Mouse (Mus musculus) heart, embryonic 14.5 days (tissue): ENCODE results near the gene Pabpc4. TPM values are rescaled to one million over a fixed set of nuclear protein-coding genes. Genes with fewer than 3 reads are reported as not detected.

ENCODE experiments used
- ATAC-seq: fragments of 200-750 bp; cut with Nextera tagmentation; 2 replicates; pipeline ENCODE4 v1.8.0; 2017; ENCODE audit warnings: low read depth, moderate TSS enrichment; ENCODE audit not compliant: insufficient number of reproducible peaks, insufficient read depth, low FRiP score
- H3K27ac ChIP-seq, 2 experiments: fragments of 200-500 bp in 1 of 2; fragments of 300-500 bp in 1 of 2; sonication (generic) in 1 of 2; replicated peaks in 1 of 2; 2 replicates each; pipeline ENCODE4 v1.5.1; 2012 to 2014; ENCODE audit warnings: low read depth in 2 of 2, low read length in 2 of 2, control low read depth in 1 of 2, mild to moderate bottlenecking in 1 of 2, mixed read lengths in 1 of 2; ENCODE audit not compliant: control insufficient read depth in 1 of 2, insufficient read depth in 1 of 2
- H3K27me3 ChIP-seq: fragments of 300-500 bp; sonication (generic); 2 replicates; pipeline ENCODE4 v1.6.1; 2014; ENCODE audit warnings: mild to moderate bottlenecking, low read length, control low read depth; ENCODE audit not compliant: control insufficient read depth, insufficient read depth
- H3K36me3 ChIP-seq: fragments of 300-500 bp; sonication (generic); 2 replicates; pipeline ENCODE4 v1.6.1; 2014; ENCODE audit warnings: mild to moderate bottlenecking, control low read depth, low read length, mixed read lengths; ENCODE audit not compliant: control insufficient read depth, insufficient read depth
- H3K4me1 ChIP-seq, 2 experiments: fragments of 200-500 bp in 1 of 2; fragments of 300-500 bp in 1 of 2; sonication (generic) in 1 of 2; 2 replicates each; pipeline ENCODE4 v1.6.1; 2012 to 2014; ENCODE audit warnings: low read length in 2 of 2, control low read depth in 1 of 2, mixed read lengths in 1 of 2; ENCODE audit not compliant: control insufficient read depth in 2 of 2, insufficient read depth in 2 of 2
- H3K4me2 ChIP-seq: fragments of 300-500 bp; sonication (generic); 2 replicates; pipeline ENCODE4 v1.6.1; 2014; ENCODE audit warnings: mild to moderate bottlenecking, low read length
- H3K4me3 ChIP-seq, 2 experiments: fragments of 200-500 bp in 1 of 2; fragments of 300-500 bp in 1 of 2; sonication (generic) in 1 of 2; 2 replicates each; pipeline ENCODE4 v1.5.1; 2012 to 2014; ENCODE audit warnings: low read length in 2 of 2, mild to moderate bottlenecking in 2 of 2, control low read depth in 1 of 2, low read depth in 1 of 2, moderate library complexity in 1 of 2; ENCODE audit not compliant: control insufficient read depth in 1 of 2, insufficient read depth in 1 of 2
- H3K9ac ChIP-seq: fragments of 300-500 bp; sonication (generic); 2 replicates; pipeline ENCODE4 v1.6.1; 2014; ENCODE audit warnings: mild to moderate bottlenecking, low read length
- H3K9me3 ChIP-seq: fragments of 300-500 bp; sonication (generic); 2 replicates; pipeline ENCODE4 v1.6.1; 2016; ENCODE audit warnings: low read length, control low read depth; ENCODE audit not compliant: control insufficient read depth
- WGBS: fragments of 180-500 bp; shearing (Covaris S2); extraction: QIAGEN DNeasy Blood & Tissue Kit; methylation state at CpG from one replicate; pipeline ENCODE4 v1.1.7; 2014; 5-methylcytosine and 5-hydroxymethylcytosine counted together
- polyA plus RNA-seq: library from polyadenylated mRNA; unstranded; fragments of >200 nt; fragmentation: Nextera tagmentation; extraction: Ambion mirVana; gene quantifications from 2 replicates; pipeline ENCODE4 v1.2.1, GENCODE M21; 2014

The Pabpc4 gene
- polyA plus RNA-seq, 1 experiment from 2014 or later = 80.2 TPM

GRCm38 (mm10) chr4:123225718-123226403 is 36.3 kb upstream of the Pabpc4 start:
- H3K4me2 ChIP-seq = no peak overlapping the region
- H3K36me3 ChIP-seq = no peaks in the 10 kb centered on the region
- H3K4me3 ChIP-seq = no peak overlapping the region
- no peaks in the 10 kb centered on the region for H3K27me3 ChIP-seq
- no peak overlapping the region for H3K9ac ChIP-seq
- 36% methylated on average over 10 of the region's 10 CpGs for WGBS
- H3K9me3 ChIP-seq = no peaks in the 10 kb centered on the region
- no peak for ATAC-seq
- peaks cover 24 to 28% of the 10 kb centered on the region in 2 experiments for H3K4me1 ChIP-seq
- H3K27ac ChIP-seq = peak overlapping the region in 1 of 2 experiments; percentile 29; a peak in 1 of 4 replicates

GRCm38 (mm10) chr4:123227707-123228106 is 34.4 kb upstream of the Pabpc4 start:
- 20% methylated on average over 4 of the region's 4 CpGs for WGBS
- Histone ChIP-seq H3K4me1 (peaks cover 24 to 28% of the 10 kb centered on the region in 2 experiments), H3K9ac (no peak overlapping the region), H3K27me3 (no peaks in the 10 kb centered on the region), H3K4me3 (no peak overlapping the region), H3K9me3 (no peaks in the 10 kb centered on the region), H3K27ac (peak overlapping the region; percentile 12 to 66; a peak in 3 of 4 replicates), H3K36me3 (no peaks in the 10 kb centered on the region), H3K4me2 (no peak overlapping the region)
- peak; percentile 23; the same call in 1 of the 2 replicates for ATAC-seq

DNA sequence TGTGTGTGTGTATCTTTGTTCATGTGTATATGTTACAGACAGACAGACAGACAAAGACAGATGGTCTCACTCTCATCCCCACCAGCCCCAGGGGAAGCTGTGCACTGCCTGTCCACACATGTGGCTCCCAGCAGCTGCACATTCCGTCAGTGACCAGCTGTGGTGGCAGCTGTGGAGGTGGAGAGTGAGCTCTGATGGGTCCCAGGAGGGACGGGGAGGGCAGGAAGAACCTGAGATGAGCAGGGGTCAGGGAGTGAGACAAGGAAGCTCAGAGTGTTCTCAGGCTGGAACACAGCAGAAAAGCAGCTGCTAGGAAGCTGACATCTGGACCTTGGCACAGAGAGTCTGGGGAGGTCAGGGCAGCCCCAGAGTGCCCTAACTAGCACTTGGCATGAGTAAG is 33.9 kb upstream of the Pabpc4 start:
- Histone ChIP-seq H3K4me3 (no peak overlapping the region), H3K27me3 (no peaks in the 10 kb centered on the region), H3K36me3 (no peaks in the 10 kb centered on the region), H3K27ac (peak overlapping the region in 1 of 2 experiments; percentile 66; a peak in 2 of 4 replicates), H3K4me1 (peaks cover 27 to 28% of the 10 kb centered on the region in 2 experiments), H3K9ac (0 out of 2 replicates have a peak overlapping the region, but pooled peaks have one; percentile 42), H3K9me3 (no peaks in the 10 kb centered on the region), H3K4me2 (no peak overlapping the region)
- 41% methylated on average over 2 of the region's 2 CpGs for WGBS
- no peak for ATAC-seq

DNA sequence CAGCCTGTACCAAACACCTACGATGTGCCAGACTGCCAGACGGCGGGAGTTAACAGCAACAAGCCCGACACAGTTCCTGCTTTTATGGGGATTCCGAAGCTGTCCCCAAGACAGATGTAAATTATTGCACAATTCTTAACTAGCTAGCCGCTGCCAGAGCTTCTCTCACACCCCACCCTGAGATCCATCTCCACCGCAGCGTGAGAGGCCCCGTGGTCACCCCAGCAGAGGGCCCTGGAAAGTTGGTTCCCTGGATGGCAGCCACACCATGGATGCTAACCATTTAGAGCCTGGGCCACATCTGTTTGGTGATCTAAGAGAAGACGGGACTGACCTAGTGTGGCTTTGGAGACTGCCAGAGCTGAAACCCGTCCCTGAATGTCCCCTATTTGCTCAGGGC is 33.0 kb upstream of the Pabpc4 start:
- Histone ChIP-seq H3K27ac (no peak overlapping the region), H3K9ac (no peak overlapping the region), H3K9me3 (no peaks in the 10 kb centered on the region), H3K4me1 (peaks cover 28 to 36% of the 10 kb centered on the region in 2 experiments), H3K4me3 (no peak overlapping the region), H3K27me3 (no peaks in the 10 kb centered on the region), H3K36me3 (no peaks in the 10 kb centered on the region), H3K4me2 (no peak overlapping the region)
- 72% methylated on average over 11 of the region's 11 CpGs for WGBS
- ATAC-seq = no peak

- Histone ChIP-seq H3K36me3 (no peaks in the 10 kb centered on the region), H3K4me1 (peaks cover 11 to 32% of the 10 kb centered on the region in 2 experiments), H3K4me2 (peak overlapping the region; percentile 91), H3K27me3 (no peaks in the 10 kb centered on the region), H3K27ac (no peak overlapping the region), H3K9ac (no peak overlapping the region), H3K9me3 (no peaks in the 10 kb centered on the region), H3K4me3 (no peak overlapping the region)
- WGBS = 74% methylated on average over 3 of the region's 3 CpGs
- ATAC-seq = no peak
Measured at GRCm38 (mm10) chr4:123232841-123233240, 29.3 kb upstream of the Pabpc4 start.

DNA sequence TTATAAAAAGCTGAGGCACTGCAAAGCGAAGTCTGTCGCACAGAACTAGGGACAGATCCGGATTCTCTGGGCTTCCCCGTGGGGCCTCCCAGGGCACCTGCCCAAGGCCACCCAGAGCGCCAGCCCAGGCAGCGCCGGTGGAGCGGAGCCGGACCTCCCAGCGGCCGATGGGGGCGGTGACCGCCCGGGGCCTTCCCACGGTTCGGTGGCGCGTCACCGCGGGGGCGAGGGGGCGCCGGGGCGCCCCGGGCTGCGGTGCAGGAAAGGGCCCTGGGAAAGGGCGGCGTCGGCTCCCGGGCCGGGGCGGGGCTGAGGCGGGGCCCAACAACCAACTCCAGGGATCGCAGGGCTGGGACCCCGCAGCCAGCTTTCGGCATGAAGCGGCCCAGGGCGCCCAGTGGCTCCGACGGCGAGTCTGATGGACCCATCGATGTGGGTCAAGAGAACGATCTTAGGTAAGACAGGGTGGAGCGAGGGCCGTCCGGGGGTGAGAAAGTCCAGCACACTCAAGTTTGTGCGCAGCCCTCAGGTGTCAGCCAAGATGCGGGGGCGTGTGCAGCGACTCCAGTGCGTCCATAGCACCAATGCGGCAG is 28.6 kb upstream of the Pabpc4 start, which contains the start of gene Heyl:
Gene Heyl (plus strand): TSS at position 65 of the 593 bp plus-strand sequence.
- 2% methylated on average over 52 of the region's 52 CpGs for WGBS
- Histone ChIP-seq H3K4me2 (peak within 1 kb of the TSS; percentile 91), H3K4me1 (peaks cover 4 to 32% of the 10 kb centered on the region in 2 experiments), H3K27ac (peak within 1 kb of the TSS in 1 of 2 experiments; percentile 33; a peak in 1 of 4 replicates), H3K9ac (peak within 1 kb of the TSS; percentile 78), H3K27me3 (no peaks in the 10 kb centered on the region), H3K9me3 (no peaks in the 10 kb centered on the region), H3K4me3 (peak within 1 kb of the TSS; percentile 47 to 59), H3K36me3 (no peaks in the 10 kb centered on the region)
- peak; percentile 57 for ATAC-seq

- no peak overlapping the region for H3K4me3 ChIP-seq
- no peaks in the 10 kb centered on the region for H3K9me3 ChIP-seq
- H3K9ac ChIP-seq = peak overlapping the region; percentile 47; the same call in 1 of the 2 replicates
- H3K4me2 ChIP-seq = peak overlapping the region; percentile 91
- peaks cover 13 to 47% of the 10 kb centered on the region in 2 experiments for H3K4me1 ChIP-seq
- no peak for ATAC-seq
- 75% methylated on average over 9 of the region's 9 CpGs for WGBS
- H3K27ac ChIP-seq = peak overlapping the region in 1 of 2 experiments; percentile 44; a peak in 1 of 4 replicates
- 0 out of 2 replicates have a peak, but pooled peaks cover 2% of the 10 kb centered on the region for H3K27me3 ChIP-seq
- H3K36me3 ChIP-seq = no peaks in the 10 kb centered on the region
Measured at GRCm38 (mm10) chr4:123235835-123236430, 26.2 kb upstream of the Pabpc4 start.
